Mouse (Mus musculus) myocyte (in vitro differentiated cells): ENCODE data around the gene Mrc2.

Experiments used
- E2F4 ChIP-seq: IDR thresholded peaks from one replicate; pipeline ENCODE4 v1.6.1; 2011; ENCODE audit warnings: mild to moderate bottlenecking, control low read depth, moderate library complexity; ENCODE audit not compliant: insufficient read depth
- MAX ChIP-seq: IDR thresholded peaks from one replicate; pipeline ENCODE4 v1.6.1; 2011; ENCODE audit warnings: low read depth, mild to moderate bottlenecking, control low read depth
- MYOD1 ChIP-seq, 3 experiments: IDR thresholded peaks; one replicate each; pipeline ENCODE4 v1.6.1; 2011; ENCODE audit warnings: control low read depth in 2 of 3, low read depth in 2 of 3, mild to moderate bottlenecking in 2 of 3, moderate library complexity in 1 of 3; ENCODE audit not compliant: insufficient read length in 2 of 3, control insufficient read depth in 1 of 3
- POLR2A ChIP-seq: IDR thresholded peaks from one replicate; pipeline ENCODE4 v1.6.1; 2011; ENCODE audit warnings: low read depth, mild to moderate bottlenecking, control low read depth, moderate library complexity; ENCODE audit not compliant: insufficient read length
- POLR2AphosphoS2 ChIP-seq: IDR thresholded peaks from one replicate; pipeline ENCODE4 v1.6.1; 2011; ENCODE audit warnings: low read depth, control low read depth; ENCODE audit not compliant: insufficient read length
- SRF ChIP-seq: IDR thresholded peaks from one replicate; pipeline ENCODE4 v1.6.1; 2011; ENCODE audit warnings: low read depth; ENCODE audit not compliant: control insufficient read depth, insufficient read length
- TCF3 ChIP-seq: IDR thresholded peaks from one replicate; pipeline ENCODE4 v1.6.1; 2011; ENCODE audit warnings: low read depth, control low read depth; ENCODE audit not compliant: insufficient read length

DNA sequence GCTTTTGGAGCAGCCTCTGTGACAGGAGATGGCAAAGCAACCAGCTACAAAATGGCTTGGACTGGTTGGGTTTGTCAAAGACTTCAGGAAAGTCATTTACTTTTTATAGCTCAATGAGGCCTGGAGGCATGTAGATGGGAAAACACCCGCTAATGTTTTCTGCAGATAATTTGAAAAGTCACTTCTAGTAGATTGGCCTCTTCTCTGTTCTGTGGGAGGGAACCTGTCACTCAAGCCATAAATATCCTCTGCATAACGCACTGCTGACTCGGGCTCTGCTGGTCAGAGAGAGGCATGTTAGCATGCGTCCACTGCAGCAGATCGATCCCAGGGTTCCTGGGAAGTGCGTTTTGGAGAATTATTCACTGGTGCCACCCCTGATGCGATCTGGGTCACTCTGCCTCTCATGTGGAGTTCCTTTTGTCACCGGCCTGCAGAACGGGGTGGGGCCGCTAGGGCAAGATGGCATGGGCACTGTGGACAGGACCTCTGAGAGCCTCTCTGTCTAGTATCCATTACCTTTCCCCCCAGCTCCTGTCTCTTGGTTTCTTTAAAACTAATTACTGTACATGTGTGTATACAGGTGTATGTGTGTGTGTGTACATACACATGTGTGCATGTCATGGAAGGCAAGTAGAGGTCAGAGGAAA is 82.2 kb downstream of the Mrc2 start:
- TF ChIP-seq MYOD1 (IDR thresholded peaks at IDR 0.05; ENCODE audit: control insufficient read depth in 1 of 3, insufficient read length in 2 of 3, low read depth in 2 of 3), result no peak
- TF ChIP-seq TCF3, result no peak
- TF ChIP-seq POLR2A, result no peak
- TF ChIP-seq MAX, result no peak
- TF ChIP-seq POLR2AphosphoS2, result no peak
- TF ChIP-seq SRF, result no peak
- no peak for TF ChIP-seq E2F4
